ENCODE assay signal across 19 mouse cellular contexts in genomic region chr10:61143343-61143742, GRCm38 (mm10). TPM values are rescaled to one million over a fixed set of nuclear protein-coding genes. Genes with fewer than 3 reads are reported as not detected.
"Had no signal": no experiment of that assay in that cellular context is flagged by ENCODE, and none has a peak within 500 bp of the region (broad histone marks: within the 10 kb centered on the region; RNA-seq: fewer than 3 reads in every experiment).

No protein-coding gene starts in this region.

- H3K9ac ChIP-seq: limb, embryonic 15.5 days; liver, embryonic 13.5 days; midbrain, embryonic 15.5 days; neural tube, embryonic 12.5 days; stomach, embryonic 15.5 days had no signal

- H3K4me1 ChIP-seq: neural tube, embryonic 12.5 days had no signal

- DNase-seq: kidney, postnatal 36 days; layer of hippocampus, adult 9-11 months; layer of hippocampus, postnatal 36 days; liver, embryonic 13.5 days; lung, adult 18-20 months; lung, postnatal 36 days; spleen, adult 18-20 months; thymus, adult 2 months; thymus, postnatal 25 days had no signal

- H3K4me2 ChIP-seq: limb, embryonic 15.5 days; liver, embryonic 13.5 days; midbrain, embryonic 11.5 days; midbrain, embryonic 15.5 days; neural tube, embryonic 12.5 days; stomach, embryonic 15.5 days had no signal

- ATAC-seq: midbrain, embryonic 15.5 days had no signal

- H3K27me3 ChIP-seq: limb, embryonic 15.5 days; liver, embryonic 13.5 days; midbrain, embryonic 15.5 days; neural tube, embryonic 12.5 days; stomach, embryonic 15.5 days had no signal

- H3K36me3 ChIP-seq: stomach, embryonic 15.5 days had no signal

- H3K27ac ChIP-seq: kidney, postnatal 0 days; limb, embryonic 15.5 days; liver, embryonic 13.5 days; midbrain, embryonic 15.5 days; neural tube, embryonic 12.5 days; stomach, embryonic 15.5 days had no signal

- H3K9me3 ChIP-seq: limb, embryonic 15.5 days; liver, embryonic 13.5 days; megakaryocyte, embryonic 14.5 days; midbrain, embryonic 15.5 days; neural tube, embryonic 12.5 days; stomach, embryonic 15.5 days had no signal

- H3K4me3 ChIP-seq: limb, embryonic 15.5 days; liver, embryonic 13.5 days; megakaryocyte, embryonic 14.5 days; midbrain, embryonic 15.5 days; neural tube, embryonic 12.5 days; stomach, embryonic 15.5 days had no signal

RNA-seq across cellular contexts. Expression of gene Tbata, which starts 28.4 kb away (rescaled TPM):
- total RNA-seq: monocyte, adult 5-6 weeks; neutrophil, adult 5-6 weeks had no signal
- polyA plus RNA-seq: limb, embryonic 11.5 days; liver, embryonic 13.5 days; midbrain, embryonic 11.5 days; midbrain, embryonic 15.5 days; stomach, embryonic 15.5 days had no signal

RNA-seq across cellular contexts. Expression of gene Pcbd1, which starts 54.2 kb away (rescaled TPM):
- total RNA-seq: monocyte, adult 5-6 weeks; neutrophil, adult 5-6 weeks had no signal
